Mouse (Mus musculus) liver, postnatal 0 days (tissue): ENCODE measurements around the gene Ptgdr.

Source experiments
- CTCF ChIP-seq: sonication (generic); IDR thresholded peaks from 2 replicates; pipeline ENCODE4 v1.5.1; 2016; ENCODE audit warnings: antibody characterized with exemption, low read depth
- EP300 ChIP-seq: IDR thresholded peaks from 2 replicates; pipeline ENCODE4 v1.6.1; 2016; ENCODE audit warnings: antibody characterized with exemption, low read depth, mild to moderate bottlenecking

DNA sequence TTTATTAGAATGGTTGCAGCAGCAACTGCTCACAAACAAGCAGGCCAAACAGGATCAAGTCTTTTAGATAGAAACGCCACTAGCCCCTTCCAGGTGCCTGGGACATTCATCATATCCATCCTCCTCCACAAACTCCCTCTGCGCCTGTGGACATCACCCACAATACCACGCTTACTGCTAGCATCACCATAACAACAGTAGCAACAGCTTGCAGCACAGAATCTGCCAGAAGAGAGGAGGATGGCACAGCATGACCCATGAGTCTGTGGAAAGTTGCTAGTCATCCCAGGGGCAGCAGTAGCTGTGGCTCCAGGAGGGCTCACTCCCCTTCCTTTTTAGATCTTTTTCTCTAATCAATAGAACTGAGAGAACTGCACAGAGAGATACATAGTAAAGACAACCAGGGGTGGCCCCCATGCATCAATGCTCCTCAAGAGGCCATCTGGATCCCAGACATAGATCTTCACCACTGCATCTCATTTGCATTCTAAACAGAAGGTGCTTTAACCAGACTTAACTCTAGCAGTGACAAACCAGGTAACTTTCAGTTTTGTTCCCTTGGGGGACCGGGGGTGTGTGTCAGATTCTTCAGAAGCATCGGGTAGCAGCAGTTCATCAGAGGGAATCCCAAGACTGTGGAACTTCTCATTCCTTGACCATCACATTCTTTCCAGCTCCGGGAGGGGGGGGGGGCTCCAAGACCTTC, 12.5 kb downstream of the Ptgdr start:
- TF ChIP-seq CTCF, result no peak
- TF ChIP-seq EP300, result no peak
